In the genomic region with DNA sequence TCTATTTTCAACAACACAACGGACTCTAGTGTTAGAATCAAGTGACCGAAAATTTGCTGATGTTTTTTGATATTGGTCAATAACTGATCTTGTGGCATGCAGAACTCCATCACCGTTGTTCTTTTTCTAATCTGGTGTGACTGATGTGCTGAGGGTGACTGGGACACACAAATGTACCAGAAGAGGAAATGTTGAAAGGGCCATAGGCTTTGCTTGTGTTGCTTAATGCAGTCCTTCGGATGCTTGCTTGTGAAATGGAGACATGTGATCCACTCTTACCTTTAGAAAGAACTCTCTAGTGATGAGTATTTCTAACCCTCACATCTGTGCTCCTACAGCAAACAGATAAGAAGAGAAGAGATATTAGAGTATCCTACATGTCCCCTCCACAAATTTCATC, we compare ENCODE assay signal across 29 mouse cellular contexts.
DNase-seq lines count a peak whose midpoint lies in the region; ATAC-seq and TF ChIP-seq lines count a peak whose summit lies in the region.
"Had no signal": no experiment of that assay in that cellular context is flagged by ENCODE, and none has a peak within 500 bp of the region (broad histone marks: within the 10 kb centered on the region; RNA-seq: fewer than 3 reads in every experiment).

No protein-coding gene starts in this region.

- H3K4me3 ChIP-seq in liver, postnatal 0 days (ENCODE audit: low read depth, low read length) = no peak overlapping the region
- H3K4me3 ChIP-seq in liver, embryonic 11.5 days (ENCODE audit: low read depth, low read length) = no peak overlapping the region
- H3K4me3 ChIP-seq: embryonic facial prominence, embryonic 13.5 days; embryonic facial prominence, embryonic 15.5 days; erythroblast, embryonic 14.5 days; forebrain, embryonic 10.5 days; forebrain, embryonic 12.5 days had no signal

- H3K4me2 ChIP-seq in liver, postnatal 0 days (ENCODE audit: low read depth, low read length) = no peak overlapping the region
- H3K4me2 ChIP-seq in liver, embryonic 11.5 days = no peak overlapping the region
- H3K4me2 ChIP-seq: embryonic facial prominence, embryonic 13.5 days; embryonic facial prominence, embryonic 15.5 days; forebrain, embryonic 12.5 days had no signal

- no peak for TF ChIP-seq CTCF in liver, postnatal 0 days (IDR thresholded peaks at IDR 0.05; ENCODE audit: low read depth)

- TF ChIP-seq EP300 in liver, postnatal 0 days (IDR thresholded peaks at IDR 0.05; ENCODE audit: low read depth) = peak; percentile 73; the same call in 1 of the 2 replicates

- no peak for DNase-seq in liver, postnatal 0 days
- no peak for DNase-seq in liver, embryonic 11.5 days (ENCODE audit: low spot score)
- peak; percentile 48 for DNase-seq in 416B (ENCODE audit: low read depth)
- DNase-seq in frontal cortex, postnatal 10 days (ENCODE audit: low spot score in 2 of 2) = no peak
- DNase-seq in layer of hippocampus, adult 18-20 months (ENCODE audit: low spot score in 2 of 2) = no peak
- DNase-seq in T-cell, adult 2 months (ENCODE audit: low spot score) = no peak
- DNase-seq: adrenal gland, adult 2 months; adrenal gland, postnatal 10 days; adrenal gland, postnatal 25 days; cerebellum, adult 11 months; cerebellum, adult 18-20 months; cerebellum, adult 8-10 months; cerebellum, adult 9-11 months; cerebellum, postnatal 14 days; cerebellum, postnatal 36 days; embryo, embryonic 11 days had no signal

- no peaks in the 10 kb centered on the region for H3K36me3 ChIP-seq in liver, postnatal 0 days (replicated peaks; ENCODE audit: insufficient read depth, low read length)
- no peaks in the 10 kb centered on the region for H3K36me3 ChIP-seq in liver, embryonic 11.5 days (ENCODE audit: control insufficient read depth, insufficient read depth, low read length)
- H3K36me3 ChIP-seq: embryonic facial prominence, embryonic 15.5 days; forebrain, embryonic 10.5 days; forebrain, embryonic 12.5 days; G1E had no signal

- H3K27me3 ChIP-seq in liver, postnatal 0 days (ENCODE audit: insufficient read depth, low read length) = no peaks in the 10 kb centered on the region
- H3K27me3 ChIP-seq in liver, embryonic 11.5 days (replicated peaks; ENCODE audit: control insufficient read depth, insufficient read depth, low read length) = no peaks in the 10 kb centered on the region
- H3K27me3 ChIP-seq: CH12.LX; embryonic facial prominence, embryonic 13.5 days; embryonic facial prominence, embryonic 15.5 days; forebrain, embryonic 12.5 days; Patski had no signal

- ATAC-seq in liver, postnatal 0 days = no peak
- ATAC-seq in liver, embryonic 11.5 days (replicated peaks; ENCODE audit: low FRiP score) = no peak
- peak; percentile 67 for ATAC-seq in megakaryocyte, adult 5-6 weeks (ENCODE audit: poor library complexity, severe bottlenecking)
- peak; percentile 62 for ATAC-seq in monocyte, adult 5-6 weeks (replicated peaks; ENCODE audit: insufficient number of reproducible peaks, low FRiP score, low TSS enrichment, poor library complexity, severe bottlenecking)
- ATAC-seq: CD4-positive, CD25-positive, alpha-beta regulatory T cell, adult 4 months; forebrain, embryonic 14.5 days; forebrain, embryonic 16.5 days; Patski had no signal

- WGBS in liver, postnatal 0 days (ENCODE audit: insufficient replicate concordance) = 70% methylated on average over 4 of the region's 4 CpGs
- WGBS in liver, embryonic 11.5 days = 82% methylated on average over 4 of the region's 4 CpGs

- no peak overlapping the region for H3K9ac ChIP-seq in liver, postnatal 0 days (replicated peaks)
- no peak overlapping the region for H3K9ac ChIP-seq in liver, embryonic 11.5 days (ENCODE audit: low read depth, low read length)
- H3K9ac ChIP-seq: embryonic facial prominence, embryonic 13.5 days; embryonic facial prominence, embryonic 15.5 days; forebrain, embryonic 12.5 days had no signal

- peaks cover 9% of the 10 kb centered on the region for H3K9me3 ChIP-seq in liver, postnatal 0 days (ENCODE audit: low read length)
- H3K9me3 ChIP-seq in liver, embryonic 11.5 days (ENCODE audit: control insufficient read depth, low read length) = no peaks in the 10 kb centered on the region
- H3K9me3 ChIP-seq: forebrain, embryonic 10.5 days; forebrain, embryonic 12.5 days had no signal

- H3K4me1 ChIP-seq in liver, postnatal 0 days (ENCODE audit: insufficient read depth) = no peaks in the 10 kb centered on the region
- 0 out of 2 replicates have a peak, but pooled peaks cover 3% of the 10 kb centered on the region for H3K4me1 ChIP-seq in liver, embryonic 11.5 days (replicated peaks; ENCODE audit: control insufficient read depth, insufficient read depth, low read length)
- H3K4me1 ChIP-seq: embryonic facial prominence, embryonic 15.5 days; forebrain, embryonic 12.5 days had no signal

- peak overlapping the region; percentile 22; the same call in 1 of the 2 replicates for H3K27ac ChIP-seq in liver, postnatal 0 days (ENCODE audit: low read depth)
- H3K27ac ChIP-seq in liver, embryonic 11.5 days (ENCODE audit: low read depth, low read length) = no peak overlapping the region
- H3K27ac ChIP-seq: embryonic facial prominence, embryonic 13.5 days; embryonic facial prominence, embryonic 15.5 days; forebrain, embryonic 10.5 days; forebrain, embryonic 12.5 days had no signal

Comparison
In these comparisons a context has a peak if more than half of its experiments do, and no peak if none do; other contexts are left out.
1. ATAC-seq: peak in megakaryocyte, adult 5-6 weeks (single experiment) and monocyte, adult 5-6 weeks (single experiment); none in liver, postnatal 0 days (single experiment) and liver, embryonic 11.5 days (single experiment).